Mouse (Mus musculus) bone marrow, adult 2 months (tissue): ENCODE results near the gene Zfp13.

Source experiments
- CTCF ChIP-seq: fragments of 200-500 bp; IDR thresholded peaks from 2 replicates; pipeline ENCODE4 v1.5.1; 2011; ENCODE audit warnings: low read length, control low read depth; ENCODE audit not compliant: control insufficient read depth, insufficient read depth
- POLR2A ChIP-seq: fragments of 200-500 bp; IDR thresholded peaks from 2 replicates; pipeline ENCODE4 v1.6.1; 2011; ENCODE audit warnings: low read depth, mild to moderate bottlenecking, control low read depth, low read length, borderline replicate concordance; ENCODE audit not compliant: control insufficient read depth

DNA sequence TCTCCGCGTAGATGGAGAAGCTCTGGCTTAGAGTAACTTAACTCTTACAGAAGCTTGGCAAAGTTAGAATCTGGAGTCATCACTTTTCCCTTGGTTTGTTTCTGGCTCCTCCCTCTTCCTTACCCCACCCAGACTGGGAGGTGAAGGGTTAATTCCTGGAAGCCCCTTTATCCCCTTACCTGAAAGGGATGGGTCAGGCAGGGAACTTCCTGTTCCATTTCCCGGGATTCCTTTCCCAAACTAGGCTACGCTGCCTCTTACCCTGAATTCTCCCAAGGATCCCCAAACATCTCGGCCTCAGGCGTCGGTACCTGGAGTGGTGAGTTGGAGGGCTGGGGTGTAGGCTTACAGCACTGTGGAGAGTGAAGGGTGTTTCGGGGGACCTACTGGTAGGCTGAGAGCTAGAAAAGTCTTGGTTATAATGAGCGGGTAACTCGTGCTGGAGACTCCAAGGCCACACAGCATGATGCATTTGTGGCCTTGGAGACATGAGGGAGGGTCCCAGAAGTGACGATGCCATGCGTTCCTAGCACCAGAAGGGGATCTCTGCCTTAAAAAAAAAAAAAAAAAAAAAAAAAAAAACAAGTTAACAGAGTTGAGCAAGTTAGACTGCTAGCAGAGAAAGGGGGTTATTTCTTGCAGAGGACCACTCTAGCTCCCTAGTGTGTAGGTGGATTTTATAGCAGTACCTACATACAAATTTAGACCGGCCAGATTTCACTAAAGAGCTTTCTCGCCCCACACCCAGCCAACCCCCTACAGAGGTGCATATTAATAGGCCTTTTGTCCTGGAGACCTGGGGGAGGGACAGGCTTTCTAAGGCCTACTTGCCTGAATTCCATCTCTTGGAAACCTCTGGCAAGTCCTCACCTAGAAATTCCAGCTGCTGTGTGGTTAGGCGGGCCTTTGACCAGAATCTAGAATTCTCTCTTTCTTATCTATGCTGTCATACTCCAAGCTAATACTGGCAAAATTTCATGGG is 1.6 kb upstream of the Zfp13 start, which contains the start of gene Zscan10:
- TF ChIP-seq CTCF (no peak), POLR2A (no peak)
